Mouse (Mus musculus) megakaryocyte, embryonic 14.5 days (primary cell): ENCODE measurements around the gene Inpp4a.

ENCODE experiments used
- FLI1 ChIP-seq: IDR thresholded peaks from 2 replicates; pipeline ENCODE4 v1.6.1; 2012; ENCODE audit warnings: low read length, inconsistent platforms, mixed read lengths
- GATA1 ChIP-seq: IDR thresholded peaks from 3 replicates; pipeline ENCODE4 v1.6.1; 2012; ENCODE audit warnings: mixed read lengths, low read length, inconsistent platforms, borderline replicate concordance

DNA sequence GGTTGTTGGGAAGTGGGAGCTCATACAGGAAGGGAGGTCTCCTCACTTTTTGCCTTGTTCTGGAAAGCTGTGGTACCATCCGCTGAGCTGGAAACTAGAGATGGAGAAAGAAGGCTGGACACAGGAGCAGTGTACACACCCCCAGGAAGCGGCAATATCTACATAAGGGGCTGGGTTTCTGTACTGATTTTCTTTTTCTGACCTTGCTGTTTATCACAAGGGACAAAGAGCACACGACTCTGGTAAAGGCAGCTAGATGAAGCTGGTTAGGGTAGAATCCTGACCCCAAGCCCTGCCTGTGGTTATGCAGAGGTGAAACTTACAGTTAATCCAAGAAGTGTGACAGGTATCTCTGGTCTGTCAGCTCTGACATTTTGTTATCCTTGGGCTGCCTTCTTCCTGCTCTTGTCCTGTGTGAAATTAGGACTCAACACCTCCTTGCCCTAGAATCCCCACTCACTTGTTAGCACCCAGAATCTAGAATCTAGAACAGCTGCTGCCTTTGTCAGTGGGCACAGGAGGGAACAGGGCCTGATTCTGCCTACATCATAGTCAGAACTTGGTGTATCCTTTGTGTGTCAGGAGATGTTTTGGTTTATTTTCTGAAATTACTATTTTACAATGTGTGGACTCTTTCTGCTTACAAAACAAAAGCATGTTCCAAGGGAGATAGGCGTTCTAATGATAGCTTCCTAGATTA lies 34.2 kb downstream of the Inpp4a start:
- TF ChIP-seq GATA1 (no peak), FLI1 (no peak)
